Mouse (Mus musculus): ENCODE data around the gene Neurl1b. TPM values are rescaled to one million over a fixed set of nuclear protein-coding genes. Genes with fewer than 3 reads are reported as not detected.
A peak's percentile ranks its signal among the peaks of the same experiment; 100 is the strongest.

The Neurl1b gene
- polyA plus RNA-seq, 1 experiment, result not detected

GRCm38 (mm10) chr17:26389241-26389640, 25.4 kb upstream of the Neurl1b start:
- WGBS, result 84% methylated on average over 9 of the region's 9 CpGs
- no peak overlapping the region for H3K27ac ChIP-seq (ENCODE audit: insufficient read depth, low read depth, low read length)
- no peak overlapping the region for H3K4me3 ChIP-seq (ENCODE audit: insufficient read depth, low read depth, low read length)
- TF ChIP-seq CTCF (IDR thresholded peaks at IDR 0.05; ENCODE audit: insufficient read depth, low read depth, low read length), result no peak
- H3K4me1 ChIP-seq (ENCODE audit: control insufficient read depth, insufficient read depth, low read length), result peaks cover 35% of the 10 kb centered on the region

- no peak overlapping the region for H3K4me3 ChIP-seq (ENCODE audit: insufficient read depth, low read depth, low read length)
- TF ChIP-seq POLR2A (IDR thresholded peaks at IDR 0.05; ENCODE audit: insufficient read depth, low read depth, low read length) (no peak), CTCF (IDR thresholded peaks at IDR 0.05; ENCODE audit: insufficient read depth, low read depth, low read length) (no peak)
- 71% methylated on average over 5 of the region's 5 CpGs for WGBS
Observed at GRCm38 (mm10) chr17:26390666-26391065, 24.0 kb upstream of the Neurl1b start.

DNA sequence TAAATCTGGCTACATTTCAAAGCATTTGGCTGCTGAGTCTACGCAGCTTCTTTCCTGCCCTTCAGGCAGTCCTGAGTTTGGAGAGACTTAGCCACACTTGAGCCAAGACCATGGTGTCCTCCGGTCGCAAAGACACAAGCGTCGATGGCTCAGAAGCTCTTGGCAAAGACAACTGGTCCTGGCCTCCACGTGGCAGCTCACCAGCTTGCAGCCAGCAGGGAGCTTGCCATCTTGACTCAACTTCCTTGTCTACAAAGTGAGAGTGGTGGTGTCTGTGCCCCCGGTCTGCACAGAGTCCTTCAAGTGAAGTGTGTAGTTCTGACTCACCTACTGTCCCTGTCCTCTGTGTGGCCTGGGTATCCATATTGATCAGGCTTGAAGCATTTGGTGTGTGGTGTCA, 22.3 kb upstream of the Neurl1b start:
- Histone ChIP-seq H3K4me1 (ENCODE audit: control insufficient read depth, insufficient read depth, low read length) (peaks cover 34% of the 10 kb centered on the region), H3K27ac (ENCODE audit: insufficient read depth, low read depth, low read length) (no peak overlapping the region), H3K4me3 (ENCODE audit: insufficient read depth, low read depth, low read length) (no peak overlapping the region)
- TF ChIP-seq CTCF (IDR thresholded peaks at IDR 0.05; ENCODE audit: insufficient read depth, low read depth, low read length) (no peak), POLR2A (IDR thresholded peaks at IDR 0.05; ENCODE audit: insufficient read depth, low read depth, low read length) (no peak)
- WGBS, result 73% methylated on average over 7 of the region's 7 CpGs

More at GRCm38 (mm10) chr17:26390666-26391065, 24.0 kb upstream of the Neurl1b start:
- peaks cover 33% of the 10 kb centered on the region for H3K4me1 ChIP-seq (ENCODE audit: control insufficient read depth, insufficient read depth, low read length)
- H3K27ac ChIP-seq (ENCODE audit: insufficient read depth, low read depth, low read length), result no peak overlapping the region

DNA sequence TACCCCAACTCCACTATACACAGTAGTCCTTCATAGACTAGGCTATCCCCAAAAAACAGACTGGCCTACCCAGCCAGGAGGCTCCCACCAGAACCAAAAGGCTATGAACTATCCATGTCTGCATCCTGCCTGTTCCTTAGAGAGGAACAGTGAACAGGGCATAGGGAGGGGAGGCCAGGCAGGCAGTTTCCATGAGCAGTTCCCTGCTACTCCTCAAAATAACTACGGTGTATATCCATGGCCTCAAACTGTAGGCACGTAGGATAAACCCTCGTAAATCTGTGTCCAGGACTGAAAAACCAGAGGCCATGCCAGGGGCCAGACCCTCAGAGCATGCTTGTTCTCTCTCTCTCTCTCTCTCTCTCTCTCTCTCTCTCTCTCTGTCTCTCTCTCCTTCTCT, 17.9 kb upstream of the Neurl1b start:
- no peak for TF ChIP-seq POLR2A (IDR thresholded peaks at IDR 0.05; ENCODE audit: insufficient read depth, low read depth, low read length)
- TF ChIP-seq CTCF (IDR thresholded peaks at IDR 0.05; ENCODE audit: insufficient read depth, low read depth, low read length), result no peak
- WGBS, result 28% methylated on average over 3 of the region's 3 CpGs

GRCm38 (mm10) chr17:26397339-26397738, 17.3 kb upstream of the Neurl1b start:
- TF ChIP-seq POLR2A (IDR thresholded peaks at IDR 0.05; ENCODE audit: insufficient read depth, low read depth, low read length) (no peak), CTCF (IDR thresholded peaks at IDR 0.05; ENCODE audit: insufficient read depth, low read depth, low read length) (no peak)
- H3K27ac ChIP-seq (ENCODE audit: insufficient read depth, low read depth, low read length), result peak overlapping the region; percentile 94
- 25% methylated on average over 6 of the region's 6 CpGs for WGBS
- H3K4me3 ChIP-seq (ENCODE audit: insufficient read depth, low read depth, low read length), result no peak overlapping the region
- peaks cover 39% of the 10 kb centered on the region for H3K4me1 ChIP-seq (ENCODE audit: control insufficient read depth, insufficient read depth, low read length)

More for the DNA sequence above, 17.9 kb upstream of the Neurl1b start:
- peak overlapping the region; percentile 94 for H3K27ac ChIP-seq (ENCODE audit: insufficient read depth, low read depth, low read length)
- H3K4me3 ChIP-seq (ENCODE audit: insufficient read depth, low read depth, low read length), result no peak overlapping the region
- H3K4me1 ChIP-seq (ENCODE audit: control insufficient read depth, insufficient read depth, low read length), result peaks cover 38% of the 10 kb centered on the region

GRCm38 (mm10) chr17:26405340-26406100, 9.1 kb upstream of the Neurl1b start:
- H3K4me1 ChIP-seq (ENCODE audit: control insufficient read depth, insufficient read depth, low read length), result peaks cover 41% of the 10 kb centered on the region
- WGBS, result 49% methylated on average over 10 of the region's 10 CpGs
- H3K4me3 ChIP-seq (ENCODE audit: insufficient read depth, low read depth, low read length), result no peak overlapping the region
- H3K27ac ChIP-seq (ENCODE audit: insufficient read depth, low read depth, low read length), result peak overlapping the region; percentile 87
- TF ChIP-seq POLR2A (IDR thresholded peaks at IDR 0.05; ENCODE audit: insufficient read depth, low read depth, low read length) (no peak; the same call in 1 of the 2 replicates), CTCF (IDR thresholded peaks at IDR 0.05; ENCODE audit: insufficient read depth, low read depth, low read length) (no peak)

DNA sequence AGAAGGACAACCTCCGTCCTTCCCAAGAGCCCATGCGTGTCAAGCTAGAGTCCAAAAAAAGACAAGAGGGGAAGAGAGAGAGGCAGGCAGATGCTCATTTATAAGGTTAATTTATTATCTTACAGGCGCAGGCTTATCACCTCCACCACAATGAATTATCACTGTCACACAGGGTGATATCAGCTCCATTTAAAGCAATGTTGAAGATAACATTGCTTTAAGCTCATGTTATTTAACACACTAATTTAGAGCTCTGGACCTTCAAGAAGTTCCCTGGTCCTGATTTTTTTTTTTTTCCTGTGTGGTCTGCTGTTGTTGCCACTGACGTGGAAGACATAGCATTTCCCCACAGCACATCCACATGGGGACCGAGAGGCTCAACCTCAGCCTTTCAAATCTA, 1.7 kb upstream of the Neurl1b start:
- H3K4me3 ChIP-seq (ENCODE audit: insufficient read depth, low read depth, low read length), result no peak overlapping the region
- no peak overlapping the region for H3K27ac ChIP-seq (ENCODE audit: insufficient read depth, low read depth, low read length)
- H3K4me1 ChIP-seq (ENCODE audit: control insufficient read depth, insufficient read depth, low read length), result peaks cover 19% of the 10 kb centered on the region
- TF ChIP-seq CTCF (IDR thresholded peaks at IDR 0.05; ENCODE audit: insufficient read depth, low read depth, low read length), result no peak
- TF ChIP-seq POLR2A (IDR thresholded peaks at IDR 0.05; ENCODE audit: insufficient read depth, low read depth, low read length), result no peak
- WGBS, result 88% methylated on average over 5 of the region's 5 CpGs

DNA sequence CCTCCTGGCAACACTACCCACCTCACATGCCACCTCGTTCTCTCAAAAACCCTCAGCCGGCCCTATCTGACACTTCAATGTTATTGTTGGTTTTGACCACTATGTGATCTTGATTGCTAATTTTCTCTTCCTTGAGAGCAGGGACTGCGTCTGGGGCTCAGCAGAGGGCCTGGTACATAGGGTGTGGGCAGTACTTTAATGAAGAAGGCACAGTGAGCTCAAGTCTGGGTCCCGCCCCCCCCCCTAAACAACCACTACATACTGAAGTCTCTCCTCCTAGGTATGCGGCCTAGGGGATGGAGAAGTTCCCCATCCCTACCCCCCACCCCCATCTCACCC, 476 bp upstream of the Neurl1b start:
- Histone ChIP-seq H3K4me3 (ENCODE audit: insufficient read depth, low read depth, low read length) (peak overlapping the region; percentile 71), H3K27ac (ENCODE audit: insufficient read depth, low read depth, low read length) (no peak overlapping the region), H3K4me1 (ENCODE audit: control insufficient read depth, insufficient read depth, low read length) (peaks cover 19% of the 10 kb centered on the region)
- WGBS, result 7% methylated on average over 5 of the region's 5 CpGs
- TF ChIP-seq CTCF (IDR thresholded peaks at IDR 0.05; ENCODE audit: insufficient read depth, low read depth, low read length), result no peak
- TF ChIP-seq POLR2A (IDR thresholded peaks at IDR 0.05; ENCODE audit: insufficient read depth, low read depth, low read length), result no peak

DNA sequence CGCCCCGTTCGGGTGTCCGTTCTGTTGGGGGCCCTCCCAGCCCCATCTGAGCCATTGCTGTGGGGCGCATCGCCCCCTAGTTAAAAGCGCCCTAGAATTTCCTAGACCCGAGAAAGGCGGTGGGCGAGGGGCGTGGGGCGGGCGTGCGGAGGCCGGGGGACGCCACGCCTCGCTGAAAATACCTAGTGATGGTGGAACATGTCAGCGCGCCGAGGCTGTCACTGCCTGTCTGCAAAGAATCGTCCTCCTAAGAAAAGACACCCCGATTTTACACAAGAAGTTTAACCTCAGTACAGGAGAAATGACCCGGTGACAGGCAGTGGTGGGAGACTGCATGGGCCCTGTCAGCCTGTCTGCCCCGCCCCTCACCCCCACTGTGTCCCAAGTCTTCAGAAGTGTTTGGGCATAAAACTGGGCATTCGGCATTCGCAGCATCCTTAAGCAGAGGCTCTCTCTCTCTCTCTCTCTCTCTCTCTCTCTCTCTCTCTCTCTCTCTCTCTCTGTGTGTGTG, 781 bp downstream of the Neurl1b start:
- no peak; the same call in 1 of the 2 replicates for TF ChIP-seq POLR2A (IDR thresholded peaks at IDR 0.05; ENCODE audit: insufficient read depth, low read depth, low read length)
- TF ChIP-seq CTCF (IDR thresholded peaks at IDR 0.05; ENCODE audit: insufficient read depth, low read depth, low read length), result no peak
- H3K4me1 ChIP-seq (ENCODE audit: control insufficient read depth, insufficient read depth, low read length), result peaks cover 26% of the 10 kb centered on the region
- peak overlapping the region; percentile 71 for H3K4me3 ChIP-seq (ENCODE audit: insufficient read depth, low read depth, low read length)
- peak overlapping the region; percentile 72; the same call in 1 of the 2 replicates for H3K27ac ChIP-seq (ENCODE audit: insufficient read depth, low read depth, low read length)
- 1% methylated on average over 27 of the region's 27 CpGs for WGBS

Data from olfactory bulb, adult 2 months (tissue).